Mouse (Mus musculus): ENCODE measurements around the gene Mknk1. TPM values are rescaled to one million over a fixed set of nuclear protein-coding genes. Genes with fewer than 3 reads are reported as not detected.
A peak's percentile ranks its signal among the peaks of the same experiment; 100 is the strongest.

The Mknk1 gene
- polyA plus RNA-seq, 1 experiment from 2014 or later: 25.8 TPM

GRCm38 (mm10) chr4:115863880-115864279 lies 24.9 kb downstream of the Mknk1 start:
- Histone ChIP-seq H3K4me3 (ENCODE audit: low read depth, low read length) (no peak overlapping the region), H3K4me1 (replicated peaks; ENCODE audit: control insufficient read depth, insufficient read depth, low read length) (peaks cover 2% of the 10 kb centered on the region; the same call in 1 of the 2 replicates), H3K36me3 (ENCODE audit: control insufficient read depth, insufficient read depth, low read length) (no peaks in the 10 kb centered on the region; the same call in 1 of the 2 replicates), H3K4me2 (ENCODE audit: low read depth, low read length, severe bottlenecking) (no peak overlapping the region), H3K9me3 (ENCODE audit: control insufficient read depth, low read length) (no peaks in the 10 kb centered on the region), H3K27ac (ENCODE audit: low read depth, low read length) (no peak overlapping the region), H3K27me3 (ENCODE audit: control insufficient read depth, insufficient read depth, low read length) (no peaks in the 10 kb centered on the region), H3K9ac (ENCODE audit: low read length) (no peak overlapping the region)
- DNase-seq (ENCODE audit: low spot score): no peak
- 53% methylated on average over 10 of the region's 10 CpGs for WGBS
- ATAC-seq (replicated peaks; ENCODE audit: low FRiP score): no peak

GRCm38 (mm10) chr4:115869512-115870210 lies 30.7 kb downstream of the Mknk1 start:
- Histone ChIP-seq H3K36me3 (ENCODE audit: control insufficient read depth, insufficient read depth, low read length) (no peaks in the 10 kb centered on the region; the same call in 1 of the 2 replicates), H3K4me2 (ENCODE audit: low read depth, low read length, severe bottlenecking) (peak overlapping the region; percentile 18; the same call in 1 of the 2 replicates), H3K9me3 (ENCODE audit: control insufficient read depth, low read length) (no peaks in the 10 kb centered on the region), H3K4me1 (replicated peaks; ENCODE audit: control insufficient read depth, insufficient read depth, low read length) (peaks cover 12% of the 10 kb centered on the region; the same call in 1 of the 2 replicates), H3K27me3 (ENCODE audit: control insufficient read depth, insufficient read depth, low read length) (no peaks in the 10 kb centered on the region), H3K9ac (ENCODE audit: low read length) (peak overlapping the region; percentile 35; the same call in 1 of the 2 replicates), H3K27ac (ENCODE audit: low read depth, low read length) (peak overlapping the region; percentile 41; the same call in 1 of the 2 replicates), H3K4me3 (ENCODE audit: low read depth, low read length) (no peak overlapping the region)
- peak; percentile 67; the same call in 1 of the 2 replicates for ATAC-seq (replicated peaks; ENCODE audit: low FRiP score)
- 11% methylated on average over 16 of the region's 16 CpGs for WGBS
- no peak for DNase-seq (ENCODE audit: low spot score)

GRCm38 (mm10) chr4:115873231-115873630 lies 34.2 kb downstream of the Mknk1 start:
- H3K27me3 ChIP-seq (ENCODE audit: control insufficient read depth, insufficient read depth, low read length): no peaks in the 10 kb centered on the region
- 69% methylated on average over 3 of the region's 3 CpGs for WGBS
- H3K4me1 ChIP-seq (replicated peaks; ENCODE audit: control insufficient read depth, insufficient read depth, low read length): peaks cover 22% of the 10 kb centered on the region
- no peaks in the 10 kb centered on the region for H3K9me3 ChIP-seq (ENCODE audit: control insufficient read depth, low read length)
- H3K4me2 ChIP-seq (ENCODE audit: low read depth, low read length, severe bottlenecking): no peak overlapping the region
- H3K9ac ChIP-seq (ENCODE audit: low read length): no peak overlapping the region
- H3K4me3 ChIP-seq (ENCODE audit: low read depth, low read length): no peak overlapping the region
- no peak for DNase-seq (ENCODE audit: low spot score)
- ATAC-seq (replicated peaks; ENCODE audit: low FRiP score): no peak
- no peaks in the 10 kb centered on the region for H3K36me3 ChIP-seq (ENCODE audit: control insufficient read depth, insufficient read depth, low read length)
- no peak overlapping the region for H3K27ac ChIP-seq (ENCODE audit: low read depth, low read length)

GRCm38 (mm10) chr4:115878216-115878678 lies 39.2 kb downstream of the Mknk1 start:
- Histone ChIP-seq H3K4me2 (ENCODE audit: low read depth, low read length, severe bottlenecking) (peak overlapping the region; percentile 28; the same call in 1 of the 2 replicates), H3K27ac (ENCODE audit: low read depth, low read length) (peak overlapping the region; percentile 68), H3K27me3 (ENCODE audit: control insufficient read depth, insufficient read depth, low read length) (no peaks in the 10 kb centered on the region), H3K4me3 (ENCODE audit: low read depth, low read length) (no peak overlapping the region), H3K9ac (ENCODE audit: low read length) (peak overlapping the region; percentile 49), H3K4me1 (replicated peaks; ENCODE audit: control insufficient read depth, insufficient read depth, low read length) (peaks cover 22% of the 10 kb centered on the region), H3K9me3 (ENCODE audit: control insufficient read depth, low read length) (no peaks in the 10 kb centered on the region), H3K36me3 (ENCODE audit: control insufficient read depth, insufficient read depth, low read length) (no peaks in the 10 kb centered on the region)
- 1% methylated on average over 11 of the region's 11 CpGs for WGBS
- ATAC-seq (replicated peaks; ENCODE audit: low FRiP score): peak; percentile 69
- peak; percentile 81 for DNase-seq (ENCODE audit: low spot score)

- Histone ChIP-seq H3K4me2 (ENCODE audit: low read depth, low read length, severe bottlenecking) (0 out of 2 replicates have a peak overlapping the region, but pooled peaks have one; percentile 28), H3K27me3 (ENCODE audit: control insufficient read depth, insufficient read depth, low read length) (no peaks in the 10 kb centered on the region), H3K9me3 (ENCODE audit: control insufficient read depth, low read length) (no peaks in the 10 kb centered on the region), H3K4me3 (ENCODE audit: low read depth, low read length) (no peak overlapping the region), H3K36me3 (ENCODE audit: control insufficient read depth, insufficient read depth, low read length) (no peaks in the 10 kb centered on the region), H3K9ac (ENCODE audit: low read length) (no peak overlapping the region; the same call in 1 of the 2 replicates), H3K27ac (ENCODE audit: low read depth, low read length) (no peak overlapping the region), H3K4me1 (replicated peaks; ENCODE audit: control insufficient read depth, insufficient read depth, low read length) (peaks cover 22% of the 10 kb centered on the region)
- no peak for ATAC-seq (replicated peaks; ENCODE audit: low FRiP score)
- DNase-seq (ENCODE audit: low spot score): no peak
- WGBS: 32% methylated on average over 9 of the region's 9 CpGs
These were observed 39.8 kb downstream of the Mknk1 start for GRCm38 (mm10) chr4:115878828-115879227.

- ATAC-seq (replicated peaks; ENCODE audit: low FRiP score) (peak; percentile 47; the same call in 1 of the 2 replicates), DNase-seq (ENCODE audit: low spot score) (peak; percentile 65)
- Histone ChIP-seq H3K27me3 (ENCODE audit: control insufficient read depth, insufficient read depth, low read length) (no peaks in the 10 kb centered on the region), H3K9ac (ENCODE audit: low read length) (no peak overlapping the region), H3K36me3 (ENCODE audit: control insufficient read depth, insufficient read depth, low read length) (no peaks in the 10 kb centered on the region), H3K9me3 (ENCODE audit: control insufficient read depth, low read length) (no peaks in the 10 kb centered on the region), H3K27ac (ENCODE audit: low read depth, low read length) (0 out of 2 replicates have a peak overlapping the region, but pooled peaks have one; percentile 1), H3K4me1 (replicated peaks; ENCODE audit: control insufficient read depth, insufficient read depth, low read length) (peaks cover 22% of the 10 kb centered on the region), H3K4me2 (ENCODE audit: low read depth, low read length, severe bottlenecking) (no peak overlapping the region), H3K4me3 (ENCODE audit: low read depth, low read length) (no peak overlapping the region)
- 0% methylated on average over 1 of the region's 1 CpGs for WGBS
These were observed 42.2 kb downstream of the Mknk1 start for GRCm38 (mm10) chr4:115881183-115881582.

- H3K4me3 ChIP-seq (ENCODE audit: low read depth, low read length): no peak overlapping the region
- no peaks in the 10 kb centered on the region for H3K9me3 ChIP-seq (ENCODE audit: control insufficient read depth, low read length)
- H3K36me3 ChIP-seq (ENCODE audit: control insufficient read depth, insufficient read depth, low read length): no peaks in the 10 kb centered on the region
- WGBS: 73% methylated on average over 4 of the region's 4 CpGs
- H3K4me2 ChIP-seq (ENCODE audit: low read depth, low read length, severe bottlenecking): no peak overlapping the region
- no peak overlapping the region for H3K9ac ChIP-seq (ENCODE audit: low read length)
- H3K27me3 ChIP-seq (ENCODE audit: control insufficient read depth, insufficient read depth, low read length): no peaks in the 10 kb centered on the region
- peaks cover 22% of the 10 kb centered on the region for H3K4me1 ChIP-seq (replicated peaks; ENCODE audit: control insufficient read depth, insufficient read depth, low read length)
- no peak for DNase-seq (ENCODE audit: low spot score)
- no peak overlapping the region for H3K27ac ChIP-seq (ENCODE audit: low read depth, low read length)
- no peak for ATAC-seq (replicated peaks; ENCODE audit: low FRiP score)
These were observed 43.2 kb downstream of the Mknk1 start for GRCm38 (mm10) chr4:115882195-115882594.

- H3K4me1 ChIP-seq (replicated peaks; ENCODE audit: control insufficient read depth, insufficient read depth, low read length): peaks cover 7% of the 10 kb centered on the region
- H3K9me3 ChIP-seq (ENCODE audit: control insufficient read depth, low read length): no peaks in the 10 kb centered on the region
- no peak within 1 kb of the TSS for H3K27ac ChIP-seq (ENCODE audit: low read depth, low read length)
- H3K4me2 ChIP-seq (ENCODE audit: low read depth, low read length, severe bottlenecking): no peak within 1 kb of the TSS
- no peak within 1 kb of the TSS for H3K4me3 ChIP-seq (ENCODE audit: low read depth, low read length)
- ATAC-seq (replicated peaks; ENCODE audit: low FRiP score): no peak
- no peaks in the 10 kb centered on the region for H3K27me3 ChIP-seq (ENCODE audit: control insufficient read depth, insufficient read depth, low read length)
- H3K9ac ChIP-seq (ENCODE audit: low read length): no peak within 1 kb of the TSS
- DNase-seq (ENCODE audit: low spot score): no peak
- 80% methylated on average over 6 of the region's 6 CpGs for WGBS
- H3K36me3 ChIP-seq (ENCODE audit: control insufficient read depth, insufficient read depth, low read length): no peaks in the 10 kb centered on the region
These were observed 45.0 kb downstream of the Mknk1 start, which contains the start of gene Kncn for GRCm38 (mm10) chr4:115884022-115884421. Kncn (plus strand) TSS chr4:115884400.
